Mouse (Mus musculus) forebrain, embryonic 15.5 days (tissue): ENCODE results near the gene Uba2. TPM values are rescaled to one million over a fixed set of nuclear protein-coding genes. Genes with fewer than 3 reads are reported as not detected.
"Not testable (repeated sequence)": the region's sequence is repeated elsewhere in the genome, so short reads cannot be mapped to it uniquely, and the experiment has no call there.

Experiments
- ATAC-seq: fragments of 200-750 bp; cut with Nextera tagmentation; replicated peaks from 2 replicates; pipeline ENCODE4 v1.8.0; 2017; ENCODE audit warnings: mild to moderate bottlenecking, moderate TSS enrichment, moderate library complexity
- H3K27ac ChIP-seq: fragments of 300-500 bp; sonication (generic); replicated peaks from 2 replicates; pipeline ENCODE4 v1.5.1; 2015; ENCODE audit warnings: mild to moderate bottlenecking, inconsistent platforms
- H3K27me3 ChIP-seq: fragments of 300-500 bp; sonication (generic); 2 replicates; pipeline ENCODE4 v1.6.1; 2015; ENCODE audit warnings: inconsistent platforms
- H3K36me3 ChIP-seq: fragments of 300-500 bp; sonication (generic); 2 replicates; pipeline ENCODE4 v1.6.1; 2015; ENCODE audit warnings: mild to moderate bottlenecking, inconsistent platforms
- H3K4me1 ChIP-seq: fragments of 300-500 bp; sonication (generic); 2 replicates; pipeline ENCODE4 v1.6.1; 2015; ENCODE audit warnings: inconsistent platforms
- H3K4me2 ChIP-seq: fragments of 300-500 bp; sonication (generic); replicated peaks from 2 replicates; pipeline ENCODE4 v1.6.1; 2015; ENCODE audit warnings: mild to moderate bottlenecking, inconsistent platforms
- H3K4me3 ChIP-seq: fragments of 300-500 bp; sonication (generic); 2 replicates; pipeline ENCODE4 v1.5.1; 2015; ENCODE audit warnings: mild to moderate bottlenecking, inconsistent platforms
- H3K9ac ChIP-seq: fragments of 300-500 bp; sonication (generic); replicated peaks from 2 replicates; pipeline ENCODE4 v1.6.1; 2015; ENCODE audit warnings: mild to moderate bottlenecking, inconsistent platforms
- H3K9me3 ChIP-seq: fragments of 300-500 bp; sonication (generic); 2 replicates; pipeline ENCODE4 v1.6.1; 2016; ENCODE audit warnings: inconsistent platforms
- WGBS: fragments of 180-500 bp; shearing (Covaris S2); methylation state at CpG from one replicate; pipeline ENCODE4 v1.1.7; 2015; ENCODE audit warnings: mixed read lengths; 5-methylcytosine and 5-hydroxymethylcytosine counted together
- polyA plus RNA-seq: library from polyadenylated mRNA; unstranded; fragments of >200 nt; fragmentation: Nextera tagmentation; extraction: Ambion mirVana; gene quantifications from 2 replicates; pipeline ENCODE4 v1.2.1, GENCODE M21; 2015

Uba2 gene
- polyA plus RNA-seq, 1 experiment from 2014 or later, result 208 TPM

DNA sequence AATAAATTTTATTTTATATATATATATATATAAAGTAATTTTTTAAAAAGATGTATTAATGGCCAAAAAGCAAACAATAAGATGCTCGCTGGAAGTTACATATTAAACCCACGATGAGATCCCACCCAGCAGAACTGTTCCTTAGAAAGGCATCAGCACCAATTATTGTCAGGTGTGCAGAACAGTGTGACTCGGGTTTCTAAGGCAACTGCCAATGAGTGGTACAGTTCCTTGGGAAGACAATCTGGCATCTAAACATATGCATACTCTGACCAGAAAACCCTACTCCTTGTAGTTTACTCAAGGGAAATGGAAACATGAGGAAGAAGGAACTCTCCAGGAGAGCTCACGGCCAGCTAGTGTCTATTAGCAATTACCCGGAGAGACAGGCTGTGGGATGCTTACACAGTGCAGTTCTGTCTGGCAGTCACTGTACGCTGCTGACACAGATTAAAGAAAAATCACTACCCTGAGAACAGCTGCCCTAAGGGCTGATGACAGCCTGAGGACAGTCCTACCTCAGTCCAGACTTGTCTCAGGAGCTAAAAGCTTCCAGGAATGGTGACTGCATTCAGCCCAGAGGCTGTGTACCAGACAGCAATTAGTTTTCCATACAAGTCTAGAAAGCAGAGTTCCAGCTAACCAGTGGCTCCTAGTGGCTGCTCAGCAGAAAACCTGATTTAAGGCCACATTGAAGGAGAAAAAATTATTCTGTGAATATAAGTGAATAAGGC lies 46.2 kb downstream of the Uba2 start:
- Histone ChIP-seq H3K27ac (no peak overlapping the region), H3K4me1 (no peaks in the 10 kb centered on the region), H3K9me3 (no peaks in the 10 kb centered on the region; the same call in 1 of the 2 replicates), H3K4me3 (no peak overlapping the region), H3K36me3 (no peaks in the 10 kb centered on the region), H3K9ac (no peak overlapping the region), H3K4me2 (no peak overlapping the region), H3K27me3 (no peaks in the 10 kb centered on the region)
- peak; percentile 65 for ATAC-seq
- 89% methylated on average over 6 of the region's 6 CpGs for WGBS

- H3K4me2 ChIP-seq, H3K9me3 ChIP-seq, H3K27ac ChIP-seq, H3K4me1 ChIP-seq, ATAC-seq, H3K27me3 ChIP-seq, H3K9ac ChIP-seq, H3K4me3 ChIP-seq: not testable (repeated sequence)
- WGBS, result 66% methylated on average over 1 of the region's 1 CpGs
- peaks cover 13% of the 10 kb centered on the region for H3K36me3 ChIP-seq
These were observed 48.8 kb downstream of the Uba2 start for GRCm38 (mm10) chr7:34120636-34121035.

DNA sequence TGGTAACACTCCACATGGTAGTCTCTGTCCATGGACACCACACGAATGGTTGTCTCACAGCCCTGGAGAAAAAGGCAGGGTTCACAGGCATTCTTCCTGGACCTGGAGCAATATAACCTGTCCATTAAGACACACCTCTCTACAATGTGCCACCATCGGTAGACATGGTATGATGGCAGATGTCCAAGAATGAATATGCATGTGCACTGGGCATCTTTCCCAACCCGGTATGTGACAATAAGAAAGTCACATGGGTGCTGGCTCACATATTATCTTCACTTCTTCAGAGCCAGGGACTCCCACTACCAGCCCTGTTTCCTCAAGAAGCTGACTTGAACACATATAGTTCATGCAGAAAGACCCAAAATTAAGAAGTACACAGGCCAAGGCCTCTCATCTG lies 52.8 kb downstream of the Uba2 start:
- Histone ChIP-seq H3K4me1 (no peaks in the 10 kb centered on the region), H3K4me3 (no peak overlapping the region), H3K4me2 (no peak overlapping the region), H3K9me3 (no peaks in the 10 kb centered on the region), H3K27ac (no peak overlapping the region), H3K36me3 (peaks cover 41% of the 10 kb centered on the region), H3K27me3 (no peaks in the 10 kb centered on the region), H3K9ac (no peak overlapping the region)
- WGBS, result 56% methylated on average over 3 of the region's 3 CpGs
- ATAC-seq, result no peak; the same call in 1 of the 2 replicates

- Histone ChIP-seq H3K27ac (no peak overlapping the region), H3K4me1 (no peaks in the 10 kb centered on the region), H3K9me3 (no peaks in the 10 kb centered on the region), H3K36me3 (peaks cover 22% of the 10 kb centered on the region), H3K4me2 (no peak overlapping the region), H3K4me3 (no peak overlapping the region), H3K9ac (no peak overlapping the region), H3K27me3 (no peaks in the 10 kb centered on the region)
- WGBS, result 59% methylated on average over 5 of the region's 5 CpGs
- ATAC-seq, result no peak
These were observed 60.2 kb downstream of the Uba2 start for GRCm38 (mm10) chr7:34109190-34109589.

DNA sequence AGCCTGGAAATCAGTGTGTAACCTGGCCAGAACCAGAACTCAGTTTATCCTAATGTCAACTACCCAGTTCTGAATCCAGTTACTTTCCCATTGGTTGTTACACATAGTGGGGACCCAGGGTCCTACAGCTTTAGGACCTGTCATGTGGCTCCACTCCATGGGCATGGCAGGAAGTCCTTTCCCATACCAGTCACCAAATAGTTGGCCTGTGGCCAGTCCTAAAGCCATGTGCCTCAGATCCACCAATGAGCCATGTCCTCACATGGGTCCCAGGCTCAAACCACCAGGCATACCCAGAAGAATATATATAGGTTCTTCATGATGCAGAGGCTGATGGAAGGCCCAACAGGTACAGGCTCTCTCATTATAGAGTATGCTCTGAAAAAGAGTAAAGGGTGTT lies 68.1 kb downstream of the Uba2 start:
- Histone ChIP-seq H3K9ac (no peak overlapping the region), H3K27ac (no peak overlapping the region), H3K27me3 (no peaks in the 10 kb centered on the region), H3K4me3 (no peak overlapping the region), H3K4me2 (no peak overlapping the region), H3K4me1 (no peaks in the 10 kb centered on the region), H3K36me3 (no peaks in the 10 kb centered on the region), H3K9me3 (no peaks in the 10 kb centered on the region)
- no peak for ATAC-seq

GRCm38 (mm10) chr7:34100002-34100401 lies 69.4 kb downstream of the Uba2 start:
- Histone ChIP-seq H3K27ac (no peak overlapping the region), H3K4me3 (no peak overlapping the region), H3K4me1 (no peaks in the 10 kb centered on the region), H3K9ac (no peak overlapping the region), H3K36me3 (no peaks in the 10 kb centered on the region), H3K9me3 (no peaks in the 10 kb centered on the region), H3K27me3 (no peaks in the 10 kb centered on the region), H3K4me2 (no peak overlapping the region)
- 75% methylated on average over 2 of the region's 2 CpGs for WGBS
- ATAC-seq, result no peak

DNA sequence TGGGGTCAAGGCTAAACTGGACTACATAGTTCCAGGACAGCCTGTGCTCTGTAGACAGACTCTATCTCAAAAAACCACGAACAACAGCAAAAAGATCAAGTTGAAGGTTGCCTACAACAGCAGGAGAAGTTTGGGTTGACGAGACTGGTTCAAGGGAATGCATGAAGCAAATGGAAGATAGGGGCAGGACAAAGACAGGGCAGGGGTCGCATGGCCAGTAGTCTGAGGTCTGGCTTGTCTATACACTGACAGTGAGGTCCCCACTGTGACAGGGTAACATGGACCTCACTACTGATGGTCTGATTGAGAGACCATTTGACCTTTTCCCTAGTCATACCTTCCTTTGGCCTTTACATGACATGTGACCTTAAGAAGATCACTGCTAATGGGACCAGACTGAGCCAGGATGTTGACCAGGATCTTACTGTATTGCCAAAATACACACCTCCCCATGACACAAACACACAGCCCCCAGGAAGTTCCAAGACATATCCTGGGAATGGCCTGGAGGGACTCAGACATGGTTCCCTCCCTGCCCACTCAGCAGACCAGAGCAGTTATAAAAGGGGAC lies 74.4 kb downstream of the Uba2 start, which contains the start of gene Scgb1b30:
Scgb1b30 (plus strand) TSS at position 521 of the 571 bp plus-strand sequence.
- no peak within 1 kb of the TSS for H3K4me3 ChIP-seq
- H3K27ac ChIP-seq, result no peak within 1 kb of the TSS
- no peak for ATAC-seq
- no peaks in the 10 kb centered on the region for H3K27me3 ChIP-seq
- H3K36me3 ChIP-seq, result no peaks in the 10 kb centered on the region
- H3K4me2 ChIP-seq, result no peak within 1 kb of the TSS
- WGBS, result 73% methylated on average over 3 of the region's 3 CpGs
- H3K4me1 ChIP-seq, result no peaks in the 10 kb centered on the region
- H3K9me3 ChIP-seq, result no peaks in the 10 kb centered on the region
- H3K9ac ChIP-seq, result no peak within 1 kb of the TSS

Other genes with a start within 250 kb of the Uba2 start
- gene Scgb2b26, start 224.6 kb downstream of the Uba2 start, polyA plus RNA-seq, result not detected in 2 replicates
- gene Scgb2b27, start 155.7 kb downstream of the Uba2 start, polyA plus RNA-seq, result not detected in 2 replicates
- not detected in 2 replicates for gene Scgb1b27, start 148.1 kb downstream of the Uba2 start, polyA plus RNA-seq
- gene Scgb1b30, start 74.2 kb downstream of the Uba2 start, polyA plus RNA-seq, result not detected in 2 replicates
- gene Wtip, start 36.3 kb downstream of the Uba2 start, polyA plus RNA-seq, result 3.0 and 4.3 TPM in 2 replicates
- gene Pdcd2l, start 27.1 kb upstream of the Uba2 start, polyA plus RNA-seq, result 78.1 and 80.6 TPM in 2 replicates
- gene Gpi1, start 60.7 kb upstream of the Uba2 start, polyA plus RNA-seq, result 173 and 180 TPM in 2 replicates
- not detected in 2 replicates for gene Gm6096, start 81.4 kb upstream of the Uba2 start, polyA plus RNA-seq
- 25.4 and 28.1 TPM in 2 replicates for gene 4931406P16Rik, start 144.0 kb upstream of the Uba2 start, polyA plus RNA-seq
- 76.7 and 77.7 TPM in 2 replicates for gene Lsm14a, start 223.7 kb upstream of the Uba2 start, polyA plus RNA-seq